Mouse (Mus musculus): ENCODE data around the gene Sertad1. TPM values are rescaled to one million over a fixed set of nuclear protein-coding genes. Genes with fewer than 3 reads are reported as not detected.

The Sertad1 gene
- total and polyA plus RNA-seq, 3 experiments, result 7.6 to 14.0 (median 10.2) TPM

GRCm38 (mm10) chr7:27480927-27481626, 5.6 kb upstream of the Sertad1 start:
- TF ChIP-seq CTCF (IDR thresholded peaks at IDR 0.05) (no peak), EP300 (IDR thresholded peaks at IDR 0.05; ENCODE audit: insufficient read depth, low read depth, low read length) (no peak), POLR2A (IDR thresholded peaks at IDR 0.05; ENCODE audit: insufficient read depth, low read depth, low read length) (no peak)
- intact Hi-C loops (cut with DNase I), result loop anchor here (5.0 kb wide), 1 partner anchor 46 kb away; no protein-coding TSS in a partner anchor

GRCm38 (mm10) chr7:27481627-27481969, 5.1 kb upstream of the Sertad1 start:
- WGBS, result 0% methylated on average over 12 of the region's 12 CpGs
- H3K27ac ChIP-seq, result peak overlapping the region; percentile 81
- intact Hi-C loops (cut with DNase I), result loop anchor here (5.0 kb wide), 1 partner anchor 46 kb away; no protein-coding TSS in a partner anchor
- H3K4me1 ChIP-seq (ENCODE audit: control insufficient read depth, insufficient read depth, low read length), result peaks cover 4% of the 10 kb centered on the region; the same call in 1 of the 2 replicates
- DNase-seq, result peak; percentile 93 to 95
- peak overlapping the region; percentile 47 for H3K9ac ChIP-seq (ENCODE audit: low read depth, low read length)
- H3K36me3 ChIP-seq (ENCODE audit: control insufficient read depth, insufficient read depth, low read length), result no peaks in the 10 kb centered on the region
- peak overlapping the region; percentile 38 for H3K4me3 ChIP-seq
- H3K79me2 ChIP-seq (replicated peaks; ENCODE audit: control insufficient read depth, insufficient read depth, low read length), result no peaks in the 10 kb centered on the region
- no peaks in the 10 kb centered on the region for H3K27me3 ChIP-seq (ENCODE audit: control insufficient read depth, insufficient read depth, low read length)
- peak; percentile 66; the same call in 1 of the 2 replicates for TF ChIP-seq POLR2A (IDR thresholded peaks at IDR 0.05; ENCODE audit: insufficient read depth, low read depth, low read length)
- TF ChIP-seq EP300 (IDR thresholded peaks at IDR 0.05; ENCODE audit: insufficient read depth, low read depth, low read length), result 0 out of 2 replicates have a peak, but pooled peaks have one; percentile 53
- TF ChIP-seq CTCF (IDR thresholded peaks at IDR 0.05), result no peak

More at GRCm38 (mm10) chr7:27480927-27481626, 5.6 kb upstream of the Sertad1 start:
- Histone ChIP-seq H3K4me1 (ENCODE audit: control insufficient read depth, insufficient read depth, low read length) (peaks cover 4% of the 10 kb centered on the region; the same call in 1 of the 2 replicates), H3K79me2 (replicated peaks; ENCODE audit: control insufficient read depth, insufficient read depth, low read length) (no peaks in the 10 kb centered on the region), H3K4me3 (peak overlapping the region; percentile 38; the same call in 1 of the 2 replicates), H3K27me3 (ENCODE audit: control insufficient read depth, insufficient read depth, low read length) (no peaks in the 10 kb centered on the region), H3K36me3 (ENCODE audit: control insufficient read depth, insufficient read depth, low read length) (no peaks in the 10 kb centered on the region; the same call in 1 of the 2 replicates), H3K27ac (peak overlapping the region; percentile 81), H3K9ac (ENCODE audit: low read depth, low read length) (no peak overlapping the region)
- DNase-seq, result no peak
- 17% methylated on average over 11 of the region's 11 CpGs for WGBS

GRCm38 (mm10) chr7:27483860-27484259, 2.9 kb upstream of the Sertad1 start:
- Histone ChIP-seq H3K4me1 (ENCODE audit: control insufficient read depth, insufficient read depth, low read length) (peaks cover 4% of the 10 kb centered on the region; the same call in 1 of the 2 replicates), H3K27me3 (ENCODE audit: control insufficient read depth, insufficient read depth, low read length) (no peaks in the 10 kb centered on the region), H3K4me3 (no peak overlapping the region), H3K36me3 (ENCODE audit: control insufficient read depth, insufficient read depth, low read length) (peaks cover 3% of the 10 kb centered on the region; the same call in 1 of the 2 replicates), H3K9ac (ENCODE audit: low read depth, low read length) (no peak overlapping the region), H3K79me2 (replicated peaks; ENCODE audit: control insufficient read depth, insufficient read depth, low read length) (no peaks in the 10 kb centered on the region), H3K27ac (no peak overlapping the region)
- TF ChIP-seq EP300 (IDR thresholded peaks at IDR 0.05; ENCODE audit: insufficient read depth, low read depth, low read length) (no peak), CTCF (IDR thresholded peaks at IDR 0.05) (no peak), POLR2A (IDR thresholded peaks at IDR 0.05; ENCODE audit: insufficient read depth, low read depth, low read length) (no peak)
- DNase-seq, result no peak
- intact Hi-C loops (cut with DNase I), result loop anchor here (5.0 kb wide), 1 partner anchor 43 kb away; no protein-coding TSS in a partner anchor
- 85% methylated on average over 4 of the region's 4 CpGs for WGBS

- intact Hi-C loops (cut with DNase I), result loop anchor here (1.0 kb wide), 1 partner anchor 12 kb away; no protein-coding TSS in a partner anchor
- H3K4me3 ChIP-seq, result peak overlapping the region; percentile 87
- TF ChIP-seq EP300 (IDR thresholded peaks at IDR 0.05; ENCODE audit: insufficient read depth, low read depth, low read length) (no peak), CTCF (IDR thresholded peaks at IDR 0.05) (no peak), POLR2A (IDR thresholded peaks at IDR 0.05; ENCODE audit: insufficient read depth, low read depth, low read length) (no peak)
- peak overlapping the region; percentile 68; the same call in 1 of the 2 replicates for H3K9ac ChIP-seq (ENCODE audit: low read depth, low read length)
- peaks cover 8% of the 10 kb centered on the region for H3K4me1 ChIP-seq (ENCODE audit: control insufficient read depth, insufficient read depth, low read length)
- no peaks in the 10 kb centered on the region for H3K27me3 ChIP-seq (ENCODE audit: control insufficient read depth, insufficient read depth, low read length)
- 2% methylated on average over 13 of the region's 13 CpGs for WGBS
- no peaks in the 10 kb centered on the region; the same call in 1 of the 2 replicates for H3K79me2 ChIP-seq (replicated peaks; ENCODE audit: control insufficient read depth, insufficient read depth, low read length)
- H3K36me3 ChIP-seq (ENCODE audit: control insufficient read depth, insufficient read depth, low read length), result peaks cover 10% of the 10 kb centered on the region
- H3K27ac ChIP-seq, result peak overlapping the region; percentile 97
- DNase-seq, result peak; percentile 56 to 61
Measured at GRCm38 (mm10) chr7:27486102-27486769, 474 bp upstream of the Sertad1 start.

GRCm38 (mm10) chr7:27487740-27488268, 1.1 kb downstream of the Sertad1 start:
- WGBS, result 2% methylated on average over 13 of the region's 13 CpGs
- peak; percentile 54 to 72 for DNase-seq
- intact Hi-C loops (cut with DNase I), result no loop called here

More at GRCm38 (mm10) chr7:27487740-27488268, 1.1 kb downstream of the Sertad1 start:
- no peak for TF ChIP-seq CTCF (IDR thresholded peaks at IDR 0.05)
- TF ChIP-seq EP300 (IDR thresholded peaks at IDR 0.05; ENCODE audit: insufficient read depth, low read depth, low read length), result no peak
- TF ChIP-seq POLR2A (IDR thresholded peaks at IDR 0.05; ENCODE audit: insufficient read depth, low read depth, low read length), result no peak
- H3K4me3 ChIP-seq, result peak overlapping the region; percentile 87
- peaks cover 10% of the 10 kb centered on the region for H3K36me3 ChIP-seq (ENCODE audit: control insufficient read depth, insufficient read depth, low read length)
- peak overlapping the region; percentile 97 for H3K27ac ChIP-seq
- no peaks in the 10 kb centered on the region for H3K27me3 ChIP-seq (ENCODE audit: control insufficient read depth, insufficient read depth, low read length)
- no peaks in the 10 kb centered on the region; the same call in 1 of the 2 replicates for H3K79me2 ChIP-seq (replicated peaks; ENCODE audit: control insufficient read depth, insufficient read depth, low read length)
- H3K4me1 ChIP-seq (ENCODE audit: control insufficient read depth, insufficient read depth, low read length), result peaks cover 14% of the 10 kb centered on the region
- peak overlapping the region; percentile 93 for H3K9ac ChIP-seq (ENCODE audit: low read depth, low read length)
